Mouse (Mus musculus): ENCODE data around the gene Catsperz.

DNA sequence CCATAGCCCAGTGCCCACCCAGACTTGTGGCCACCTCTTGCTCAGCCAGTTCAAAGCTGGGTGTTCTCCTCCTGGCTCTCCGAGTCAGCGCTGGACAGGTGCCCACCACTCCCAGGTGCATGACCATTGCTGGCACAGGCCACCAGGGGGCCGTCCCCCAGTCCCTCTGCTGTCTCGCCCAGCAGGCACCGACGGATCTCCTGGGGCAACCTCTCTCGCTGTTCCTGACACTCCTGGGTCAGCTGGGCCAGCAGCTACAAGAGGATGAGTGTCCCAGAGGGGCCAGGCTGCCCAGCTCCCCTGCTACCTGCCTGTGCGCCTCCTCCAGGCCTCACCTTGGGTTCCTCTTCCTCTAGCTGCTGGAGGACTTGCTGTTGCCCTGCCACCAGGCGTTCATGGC, 28.9 kb upstream of the Catsperz start:
- no peak for TF ChIP-seq MAX (IDR thresholded peaks at IDR 0.05; ENCODE audit: low read depth)
- TF ChIP-seq CEBPB (IDR thresholded peaks at IDR 0.05; ENCODE audit: insufficient read depth, poor library complexity, severe bottlenecking) = no peak
- no peak for TF ChIP-seq POLR2A (IDR thresholded peaks at IDR 0.05; ENCODE audit: insufficient read length, low read depth)
- no peak for TF ChIP-seq USF1 (IDR thresholded peaks at IDR 0.05; ENCODE audit: low read depth)
- no peak for TF ChIP-seq TCF12 (IDR thresholded peaks at IDR 0.05; ENCODE audit: insufficient read depth, poor library complexity, severe bottlenecking)
- TF ChIP-seq SRF (IDR thresholded peaks at IDR 0.05; ENCODE audit: control insufficient read depth, insufficient read length, low read depth) = no peak
- no peak for TF ChIP-seq TCF3 (IDR thresholded peaks at IDR 0.05; ENCODE audit: insufficient read length, low read depth)
- TF ChIP-seq POLR2AphosphoS2 (IDR thresholded peaks at IDR 0.05; ENCODE audit: insufficient read length, low read depth) = peak; percentile 59
- TF ChIP-seq E2F4 (IDR thresholded peaks at IDR 0.05; ENCODE audit: insufficient read depth) = no peak
